Mouse (Mus musculus): ENCODE results near the gene Ypel3. TPM values are rescaled to one million over a fixed set of nuclear protein-coding genes. Genes with fewer than 3 reads are reported as not detected.
A peak's percentile ranks its signal among the peaks of the same experiment; 100 is the strongest.

The Ypel3 gene
- polyA plus RNA-seq, 1 experiment from 2014 or later: 160 TPM

DNA sequence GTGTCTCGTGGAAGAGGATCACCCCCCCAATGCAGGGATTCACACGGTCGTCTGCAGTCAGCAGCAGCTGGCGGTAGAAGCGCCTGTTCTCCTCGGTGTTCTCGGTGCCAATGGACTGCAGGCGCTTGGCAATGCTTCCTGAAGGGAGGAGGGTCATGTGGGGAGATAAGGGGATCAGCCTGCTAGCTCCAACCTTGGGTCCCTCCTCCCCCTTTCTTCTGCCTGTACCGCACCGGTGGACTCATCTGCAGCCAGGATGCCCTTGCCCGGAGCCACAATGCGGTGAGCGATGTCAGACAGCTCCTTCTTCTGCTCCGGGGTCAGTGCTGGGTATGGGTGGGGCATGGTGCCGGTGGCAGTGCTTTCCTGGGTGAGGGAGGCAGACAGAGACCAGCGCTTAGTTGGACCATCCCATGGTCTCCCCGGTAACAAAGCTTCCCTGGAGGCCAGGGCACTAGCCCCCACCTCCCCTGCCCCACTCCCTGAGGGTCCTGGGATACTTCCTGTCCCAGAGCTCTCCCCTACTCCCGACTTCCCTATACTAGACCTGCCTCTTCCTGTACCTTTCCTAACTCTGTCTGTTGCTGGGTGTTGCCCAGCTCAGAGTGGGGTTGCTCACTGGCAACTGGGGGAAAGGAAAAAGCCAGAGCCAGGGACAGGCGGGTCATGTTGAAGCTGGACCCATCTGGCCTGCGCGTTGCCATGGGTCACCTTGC is 20.8 kb downstream of the Ypel3 start, which contains the start of gene Fam57b:
Fam57b (plus strand) TSS at position 258 of the 716 bp plus-strand sequence.
- H3K9me3 ChIP-seq: no peaks in the 10 kb centered on the region
- ATAC-seq (ENCODE audit: low FRiP score, low read depth): no peak
- WGBS: 35% methylated on average over 21 of the region's 21 CpGs

GRCm38 (mm10) chr7:126798127-126799049 is 21.6 kb downstream of the Ypel3 start:
- WGBS: 1% methylated on average over 40 of the region's 40 CpGs
- peaks cover 39% of the 10 kb centered on the region for H3K36me3 ChIP-seq

More for the DNA sequence above, 20.8 kb downstream of the Ypel3 start, which contains the start of gene Fam57b:
- peak within 1 kb of the TSS; percentile 74 for H3K4me3 ChIP-seq
- peak within 1 kb of the TSS; percentile 90; the same call in 1 of the 2 replicates for H3K27ac ChIP-seq
- peaks cover 32% of the 10 kb centered on the region for H3K36me3 ChIP-seq
- H3K4me2 ChIP-seq (replicated peaks): peak within 1 kb of the TSS; percentile 84
- H3K27me3 ChIP-seq (replicated peaks): no peaks in the 10 kb centered on the region
- peak within 1 kb of the TSS; percentile 86 for H3K9ac ChIP-seq
- H3K4me1 ChIP-seq: peaks cover 46% of the 10 kb centered on the region

DNA sequence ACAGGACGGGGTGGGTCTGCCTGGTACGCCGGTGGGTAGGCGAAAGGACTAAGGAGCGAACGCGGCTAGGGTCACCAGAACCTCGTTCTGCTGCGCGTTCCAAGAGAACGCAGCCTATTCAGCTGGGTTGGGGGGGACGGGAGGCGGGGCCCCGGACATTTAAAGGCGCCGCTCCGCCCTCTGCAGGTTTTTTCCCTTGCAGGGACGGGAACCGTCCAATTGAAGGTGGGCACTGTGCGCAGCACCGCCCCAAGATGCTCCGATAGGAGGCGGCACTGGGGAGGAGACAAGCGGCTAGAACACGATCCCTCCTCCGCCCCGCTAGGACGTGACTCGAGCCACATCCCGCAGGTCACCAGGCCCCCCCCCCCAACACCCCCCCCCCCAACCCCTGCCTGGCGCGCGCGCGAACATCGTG is 22.3 kb downstream of the Ypel3 start:
- H3K4me2 ChIP-seq (replicated peaks): peak overlapping the region; percentile 84
- peaks cover 39% of the 10 kb centered on the region for H3K36me3 ChIP-seq
- peak overlapping the region; percentile 90; the same call in 1 of the 2 replicates for H3K27ac ChIP-seq
- H3K27me3 ChIP-seq (replicated peaks): no peaks in the 10 kb centered on the region
- peak overlapping the region; percentile 74 for H3K4me3 ChIP-seq
- H3K9ac ChIP-seq: peak overlapping the region; percentile 86
- no peaks in the 10 kb centered on the region for H3K9me3 ChIP-seq
- WGBS: 0% methylated on average over 30 of the region's 36 CpGs
- ATAC-seq (ENCODE audit: low FRiP score, low read depth): peak; percentile 95
- peaks cover 40% of the 10 kb centered on the region for H3K4me1 ChIP-seq

More at GRCm38 (mm10) chr7:126798127-126799049, 21.6 kb downstream of the Ypel3 start:
- H3K9ac ChIP-seq: peak overlapping the region; percentile 86
- no peaks in the 10 kb centered on the region for H3K27me3 ChIP-seq (replicated peaks)
- peak overlapping the region; percentile 84 for H3K4me2 ChIP-seq (replicated peaks)
- peaks cover 40% of the 10 kb centered on the region for H3K4me1 ChIP-seq
- peak overlapping the region; percentile 74 for H3K4me3 ChIP-seq
- ATAC-seq (ENCODE audit: low FRiP score, low read depth): no peak
- H3K9me3 ChIP-seq: no peaks in the 10 kb centered on the region
- peak overlapping the region; percentile 90; the same call in 1 of the 2 replicates for H3K27ac ChIP-seq

GRCm38 (mm10) chr7:126799468-126800268 is 22.9 kb downstream of the Ypel3 start:
- Histone ChIP-seq H3K4me3 (peak overlapping the region; percentile 74), H3K27me3 (replicated peaks) (no peaks in the 10 kb centered on the region), H3K27ac (peak overlapping the region; percentile 90), H3K36me3 (peaks cover 37% of the 10 kb centered on the region), H3K4me2 (replicated peaks) (peak overlapping the region; percentile 84), H3K9ac (peak overlapping the region; percentile 86), H3K9me3 (no peaks in the 10 kb centered on the region), H3K4me1 (peaks cover 40% of the 10 kb centered on the region)
- WGBS: under 1% methylated on average over 36 of the region's 38 CpGs
- ATAC-seq (ENCODE audit: low FRiP score, low read depth): peak; percentile 94

GRCm38 (mm10) chr7:126800269-126801056 is 23.7 kb downstream of the Ypel3 start:
- WGBS: 40% methylated on average over 5 of the region's 5 CpGs
- peak overlapping the region; percentile 84 for H3K4me2 ChIP-seq (replicated peaks)
- H3K36me3 ChIP-seq: peaks cover 29% of the 10 kb centered on the region
- no peaks in the 10 kb centered on the region for H3K27me3 ChIP-seq (replicated peaks)
- peak overlapping the region; percentile 86 for H3K9ac ChIP-seq
- no peak for ATAC-seq (ENCODE audit: low FRiP score, low read depth)
- peak overlapping the region; percentile 74 for H3K4me3 ChIP-seq
- H3K27ac ChIP-seq: peak overlapping the region; percentile 90; the same call in 1 of the 2 replicates
- H3K4me1 ChIP-seq: peaks cover 40% of the 10 kb centered on the region
- no peaks in the 10 kb centered on the region for H3K9me3 ChIP-seq

- Histone ChIP-seq H3K27me3 (replicated peaks) (no peaks in the 10 kb centered on the region), H3K4me1 (peaks cover 34% of the 10 kb centered on the region), H3K27ac (no peak overlapping the region), H3K4me3 (no peak overlapping the region), H3K9ac (no peak overlapping the region), H3K9me3 (no peaks in the 10 kb centered on the region), H3K4me2 (replicated peaks) (no peak overlapping the region), H3K36me3 (peaks cover 24% of the 10 kb centered on the region)
- no peak for ATAC-seq (ENCODE audit: low FRiP score, low read depth)
- 91% methylated on average over 16 of the region's 16 CpGs for WGBS
Observed at GRCm38 (mm10) chr7:126801057-126801422, 24.3 kb downstream of the Ypel3 start.

DNA sequence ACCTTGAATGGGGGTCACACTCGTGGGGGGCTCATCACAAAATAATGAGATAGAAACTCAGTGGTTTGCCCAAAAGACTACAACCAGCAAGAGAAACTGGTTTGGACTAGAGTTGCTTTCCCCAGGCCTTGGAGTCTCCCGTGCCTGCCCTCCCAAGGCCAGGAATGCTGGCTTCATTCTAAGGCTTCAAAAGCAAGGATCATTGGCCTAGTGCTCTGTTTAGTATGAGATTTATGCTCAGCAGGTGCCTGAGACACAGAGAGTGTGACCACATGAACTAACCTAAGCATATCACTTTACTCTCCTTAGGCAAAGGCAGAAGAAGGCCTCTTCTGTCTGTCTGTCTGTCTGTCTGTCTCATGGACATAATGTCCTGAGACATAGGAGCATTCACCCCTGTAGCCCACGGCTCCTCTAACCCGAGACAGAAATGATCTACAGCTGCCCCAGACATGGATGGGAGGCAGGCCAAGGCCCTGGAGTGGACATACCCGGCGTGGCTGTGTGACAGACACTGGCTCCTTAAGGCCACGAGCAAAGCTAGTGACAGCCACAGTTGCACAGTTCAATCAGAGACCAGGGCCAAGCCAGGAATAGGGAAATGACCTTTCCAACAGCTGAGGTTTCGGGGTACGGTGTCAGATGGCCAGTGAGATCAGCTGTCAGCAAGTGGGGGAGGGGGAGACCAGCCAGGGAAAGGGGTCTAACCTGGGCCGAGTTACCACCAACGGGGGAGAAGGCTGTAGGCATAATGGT is 25.6 kb downstream of the Ypel3 start:
- no peak overlapping the region for H3K4me3 ChIP-seq
- peaks cover 22% of the 10 kb centered on the region for H3K4me1 ChIP-seq
- H3K4me2 ChIP-seq (replicated peaks): no peak overlapping the region
- no peaks in the 10 kb centered on the region for H3K27me3 ChIP-seq (replicated peaks)
- no peaks in the 10 kb centered on the region for H3K9me3 ChIP-seq
- ATAC-seq (ENCODE audit: low FRiP score, low read depth): no peak
- H3K36me3 ChIP-seq: peaks cover 12% of the 10 kb centered on the region; the same call in 1 of the 2 replicates
- WGBS: 85% methylated on average over 11 of the region's 11 CpGs
- H3K27ac ChIP-seq: no peak overlapping the region
- no peak overlapping the region for H3K9ac ChIP-seq

DNA sequence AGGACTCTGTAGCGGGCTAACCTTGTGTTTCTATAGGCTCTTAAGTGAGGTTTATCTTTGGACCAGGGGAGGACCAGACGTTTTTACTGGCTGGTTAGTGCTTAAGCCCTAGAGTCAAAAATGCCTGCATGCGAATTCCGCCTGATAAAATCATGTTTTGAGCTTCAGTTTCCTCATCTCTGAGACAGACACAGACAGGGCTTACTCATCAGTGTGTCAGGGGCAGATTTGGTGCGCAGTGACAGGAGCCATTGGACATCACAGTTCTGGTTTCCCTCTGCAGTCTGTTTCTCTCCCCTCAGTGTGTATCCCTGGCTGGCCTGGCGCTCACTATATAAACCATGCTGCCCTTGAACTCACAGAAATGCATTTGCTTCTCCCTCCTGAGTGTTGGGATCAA is 26.4 kb downstream of the Ypel3 start:
- ATAC-seq (ENCODE audit: low FRiP score, low read depth): no peak
- H3K4me1 ChIP-seq: peaks cover 21% of the 10 kb centered on the region
- H3K9ac ChIP-seq: no peak overlapping the region
- H3K4me3 ChIP-seq: no peak overlapping the region
- H3K9me3 ChIP-seq: no peaks in the 10 kb centered on the region
- H3K36me3 ChIP-seq: peaks cover 10% of the 10 kb centered on the region; the same call in 1 of the 2 replicates
- H3K27ac ChIP-seq: no peak overlapping the region
- no peak overlapping the region for H3K4me2 ChIP-seq (replicated peaks)
- no peaks in the 10 kb centered on the region for H3K27me3 ChIP-seq (replicated peaks)
- 90% methylated on average over 6 of the region's 6 CpGs for WGBS

- no peak for ATAC-seq (ENCODE audit: low FRiP score, low read depth)
- peaks cover 23% of the 10 kb centered on the region for H3K4me1 ChIP-seq
- no peaks in the 10 kb centered on the region for H3K9me3 ChIP-seq
- no peaks in the 10 kb centered on the region for H3K27me3 ChIP-seq (replicated peaks)
- H3K4me2 ChIP-seq (replicated peaks): no peak overlapping the region
- H3K36me3 ChIP-seq: peaks cover 10% of the 10 kb centered on the region; the same call in 1 of the 2 replicates
- H3K27ac ChIP-seq: no peak overlapping the region
- no peak overlapping the region for H3K9ac ChIP-seq
- H3K4me3 ChIP-seq: no peak overlapping the region
Observed at GRCm38 (mm10) chr7:126803751-126804150, 27.0 kb downstream of the Ypel3 start.

- Histone ChIP-seq H3K27ac (no peak overlapping the region), H3K9ac (no peak overlapping the region), H3K4me2 (replicated peaks) (no peak overlapping the region), H3K36me3 (peaks cover 10% of the 10 kb centered on the region; the same call in 1 of the 2 replicates), H3K27me3 (replicated peaks) (no peaks in the 10 kb centered on the region), H3K9me3 (no peaks in the 10 kb centered on the region), H3K4me3 (no peak overlapping the region), H3K4me1 (peaks cover 20% of the 10 kb centered on the region)
- WGBS: 85% methylated on average over 6 of the region's 6 CpGs
- ATAC-seq (ENCODE audit: low FRiP score, low read depth): no peak
Observed at GRCm38 (mm10) chr7:126806956-126807355, 30.2 kb downstream of the Ypel3 start.
